Mouse (Mus musculus) myocyte (in vitro differentiated cells): Measurements from ENCODE around the gene Tfcp2.

ENCODE experiments used
- MAX ChIP-seq: IDR thresholded peaks from one replicate; pipeline ENCODE4 v1.6.1; 2011; ENCODE audit warnings: low read depth, mild to moderate bottlenecking, control low read depth
- MYOD1 ChIP-seq, 3 experiments: IDR thresholded peaks; one replicate each; pipeline ENCODE4 v1.6.1; 2011; ENCODE audit warnings: control low read depth in 2 of 3, low read depth in 2 of 3, mild to moderate bottlenecking in 2 of 3, moderate library complexity in 1 of 3; ENCODE audit not compliant: insufficient read length in 2 of 3, control insufficient read depth in 1 of 3
- POLR2A ChIP-seq: IDR thresholded peaks from one replicate; pipeline ENCODE4 v1.6.1; 2011; ENCODE audit warnings: low read depth, mild to moderate bottlenecking, control low read depth, moderate library complexity; ENCODE audit not compliant: insufficient read length
- POLR2AphosphoS2 ChIP-seq: IDR thresholded peaks from one replicate; pipeline ENCODE4 v1.6.1; 2011; ENCODE audit warnings: low read depth, control low read depth; ENCODE audit not compliant: insufficient read length
- USF1 ChIP-seq: IDR thresholded peaks from one replicate; pipeline ENCODE4 v1.6.1; 2011; ENCODE audit warnings: low read depth, mild to moderate bottlenecking, control low read depth, moderate library complexity

- TF ChIP-seq POLR2A (no peak), USF1 (no peak), MYOD1 (IDR thresholded peaks at IDR 0.05; ENCODE audit: control insufficient read depth in 1 of 3, insufficient read length in 2 of 3, low read depth in 2 of 3) (no peak), MAX (no peak), POLR2AphosphoS2 (no peak)
These were observed 65.4 kb downstream of the Tfcp2 start for GRCm38 (mm10) chr15:100486450-100486849.
